Comparison of ENCODE assay signal across 10 mouse cellular contexts in genomic region chr11:101830616-101831015, GRCm38 (mm10). TPM values are rescaled to one million over a fixed set of nuclear protein-coding genes. Genes with fewer than 3 reads are reported as not detected.
A peak's percentile ranks its signal among the peaks of the same experiment; 100 is the strongest.
DNase-seq lines count a peak whose midpoint lies in the region; ATAC-seq and TF ChIP-seq lines count a peak whose summit lies in the region.
"Had no signal": no experiment of that assay in that cellular context is flagged by ENCODE, and none has a peak within 500 bp of the region (broad histone marks: within the 10 kb centered on the region; RNA-seq: fewer than 3 reads in every experiment).

No protein-coding gene starts in this region.

- H3K27ac ChIP-seq in forebrain, embryonic 10.5 days: peak overlapping the region; percentile 75
- H3K27ac ChIP-seq in forebrain, embryonic 16.5 days (ENCODE audit: low read length): no peak overlapping the region
- no peak overlapping the region for H3K27ac ChIP-seq in kidney, postnatal 0 days
- peak overlapping the region; percentile 43; the same call in 1 of the 2 replicates for H3K27ac ChIP-seq in neural tube, embryonic 13.5 days (replicated peaks)
- H3K27ac ChIP-seq in cerebellum, adult 2 months (ENCODE audit: insufficient read depth, low read length): no peak overlapping the region

- TF ChIP-seq POLR2A in cerebellum, adult 2 months (IDR thresholded peaks at IDR 0.05; ENCODE audit: borderline replicate concordance, insufficient read depth, low read length): no peak

- H3K27me3 ChIP-seq in forebrain, embryonic 10.5 days (ENCODE audit: poor library complexity, severe bottlenecking): no peaks in the 10 kb centered on the region
- no peaks in the 10 kb centered on the region for H3K27me3 ChIP-seq in forebrain, embryonic 16.5 days (replicated peaks; ENCODE audit: control insufficient read depth, insufficient read depth, low read length)
- H3K27me3 ChIP-seq in kidney, postnatal 0 days (ENCODE audit: insufficient read depth, low read length): no peaks in the 10 kb centered on the region
- peaks cover 5% of the 10 kb centered on the region; the same call in 1 of the 2 replicates for H3K27me3 ChIP-seq in neural tube, embryonic 13.5 days
- no peaks in the 10 kb centered on the region; the same call in 1 of the 2 replicates for H3K27me3 ChIP-seq in cerebellum, adult 2 months (ENCODE audit: control insufficient read depth, insufficient read depth, low read length)

- peaks cover 38% of the 10 kb centered on the region for H3K4me1 ChIP-seq in forebrain, embryonic 10.5 days
- peaks cover 5% of the 10 kb centered on the region; the same call in 1 of the 2 replicates for H3K4me1 ChIP-seq in forebrain, embryonic 16.5 days (replicated peaks; ENCODE audit: control insufficient read depth, insufficient read depth, low read length)
- peaks cover 9% of the 10 kb centered on the region; the same call in 1 of the 2 replicates for H3K4me1 ChIP-seq in kidney, postnatal 0 days (replicated peaks; ENCODE audit: insufficient read depth, low read length)
- H3K4me1 ChIP-seq in neural tube, embryonic 13.5 days (replicated peaks): peaks cover 20% of the 10 kb centered on the region
- no peaks in the 10 kb centered on the region for H3K4me1 ChIP-seq in cerebellum, adult 2 months (ENCODE audit: control insufficient read depth, insufficient read depth, low read length)
- H3K4me1 ChIP-seq: megakaryocyte, embryonic 14.5 days had no signal

- H3K9ac ChIP-seq in forebrain, embryonic 16.5 days (replicated peaks; ENCODE audit: low read depth, low read length): no peak overlapping the region
- H3K9ac ChIP-seq in kidney, postnatal 0 days (ENCODE audit: low read depth, low read length): no peak overlapping the region
- H3K9ac ChIP-seq in neural tube, embryonic 13.5 days: no peak overlapping the region

- 70% methylated on average over 8 of the region's 8 CpGs for WGBS in forebrain, embryonic 10.5 days
- 63% methylated on average over 8 of the region's 8 CpGs for WGBS in forebrain, embryonic 16.5 days
- WGBS in kidney, postnatal 0 days: 35% methylated on average over 8 of the region's 8 CpGs
- 70% methylated on average over 8 of the region's 8 CpGs for WGBS in neural tube, embryonic 13.5 days
- 81% methylated on average over 8 of the region's 8 CpGs for WGBS in cerebellum, adult 2 months

- ATAC-seq in forebrain, embryonic 16.5 days: no peak
- no peak for ATAC-seq in kidney, postnatal 0 days (replicated peaks; ENCODE audit: low FRiP score, low read depth)
- no peak for ATAC-seq in neural tube, embryonic 13.5 days (ENCODE audit: low read depth)

- H3K4me3 ChIP-seq in forebrain, embryonic 10.5 days: no peak overlapping the region
- no peak overlapping the region for H3K4me3 ChIP-seq in forebrain, embryonic 16.5 days (replicated peaks; ENCODE audit: low read length)
- H3K4me3 ChIP-seq in kidney, postnatal 0 days (replicated peaks; ENCODE audit: low read depth, low read length): no peak overlapping the region
- no peak overlapping the region for H3K4me3 ChIP-seq in neural tube, embryonic 13.5 days
- no peak overlapping the region for H3K4me3 ChIP-seq in cerebellum, adult 2 months (replicated peaks; ENCODE audit: insufficient read depth, low read depth, low read length)
- H3K4me3 ChIP-seq: megakaryocyte, embryonic 14.5 days had no signal

- H3K36me3 ChIP-seq in forebrain, embryonic 10.5 days (replicated peaks): no peaks in the 10 kb centered on the region
- no peaks in the 10 kb centered on the region for H3K36me3 ChIP-seq in forebrain, embryonic 16.5 days (ENCODE audit: control insufficient read depth, insufficient read depth)
- no peaks in the 10 kb centered on the region for H3K36me3 ChIP-seq in kidney, postnatal 0 days (ENCODE audit: insufficient read depth, low read length)
- no peaks in the 10 kb centered on the region for H3K36me3 ChIP-seq in neural tube, embryonic 13.5 days

- H3K9me3 ChIP-seq in forebrain, embryonic 10.5 days: no peaks in the 10 kb centered on the region
- H3K9me3 ChIP-seq in forebrain, embryonic 16.5 days (ENCODE audit: control insufficient read depth, low read length): no peaks in the 10 kb centered on the region
- H3K9me3 ChIP-seq in kidney, postnatal 0 days (replicated peaks; ENCODE audit: low read length): no peaks in the 10 kb centered on the region
- H3K9me3 ChIP-seq in neural tube, embryonic 13.5 days: no peaks in the 10 kb centered on the region

- TF ChIP-seq CTCF in kidney, postnatal 0 days (IDR thresholded peaks at IDR 0.05; ENCODE audit: low read depth): no peak
- TF ChIP-seq CTCF in cerebellum, adult 2 months (IDR thresholded peaks at IDR 0.05; ENCODE audit: borderline replicate concordance, insufficient read depth, low read depth, low read length): no peak

- no peak for DNase-seq in forebrain, embryonic 10.5 days (ENCODE audit: extremely low spot score, low spot score)
- DNase-seq in kidney, postnatal 0 days (ENCODE audit: low spot score): peak; percentile 20
- no peak for DNase-seq in kidney, adult 9 months
- peak; percentile 17 for DNase-seq in forelimb bud, embryonic 11.5 days (ENCODE audit: low read depth, low spot score)
- DNase-seq in cerebellum, adult 2 months: no peak
- DNase-seq in right cerebral cortex, adult 18-20 months: no peak
- DNase-seq: cerebellum, postnatal 10 days had no signal

- no peak overlapping the region for H3K4me2 ChIP-seq in forebrain, embryonic 16.5 days (ENCODE audit: low read length)
- H3K4me2 ChIP-seq in kidney, postnatal 0 days (ENCODE audit: low read length): peak overlapping the region; percentile 21; the same call in 1 of the 2 replicates
- H3K4me2 ChIP-seq in neural tube, embryonic 13.5 days: no peak overlapping the region

RNA-seq across cellular contexts. Expression of gene Etv4, which starts 45.4 kb away (rescaled TPM):
- 10.2 and 15.0 TPM in 2 replicates for polyA plus RNA-seq in forebrain, embryonic 10.5 days (2016; fragmentation: Nextera tagmentation; extraction: Ambion mirVana)
- polyA plus RNA-seq in forebrain, embryonic 16.5 days (2015; fragmentation: Nextera tagmentation; extraction: Ambion mirVana): 6.8 and 7.3 TPM in 2 replicates
- 42.6 and 44.7 TPM in 2 replicates for polyA plus RNA-seq in kidney, postnatal 0 days (2015; fragmentation: Nextera tagmentation; extraction: Ambion mirVana)
- 14.5 and 16.0 TPM in 2 replicates for polyA plus RNA-seq in neural tube, embryonic 13.5 days (2015; fragmentation: Nextera tagmentation; extraction: Ambion mirVana)
- 26.9 and 27.0 TPM in 2 replicates for polyA plus RNA-seq in cerebellum, adult 2 months (2012; rRNA removed)

Comparison
In these comparisons a context has a peak if more than half of its experiments do, and no peak if none do; other contexts are left out.
1. DNase-seq: peak in kidney, postnatal 0 days (single experiment) and forelimb bud, embryonic 11.5 days (single experiment); none in forebrain, embryonic 10.5 days (single experiment), kidney, adult 9 months (single experiment), cerebellum, adult 2 months (0 of 2) and right cerebral cortex, adult 18-20 months (single experiment).
2. H3K27ac ChIP-seq: peak in forebrain, embryonic 10.5 days (single experiment) and neural tube, embryonic 13.5 days (single experiment); none in forebrain, embryonic 16.5 days (single experiment), kidney, postnatal 0 days (single experiment) and cerebellum, adult 2 months (single experiment).